Mouse (Mus musculus) ES-Bruce4 (cell line): ENCODE results near the gene Spdya. TPM values are rescaled to one million over a fixed set of nuclear protein-coding genes. Genes with fewer than 3 reads are reported as not detected.
A peak's percentile ranks its signal among the peaks of the same experiment; 100 is the strongest.

ENCODE experiments used
- H3K27ac ChIP-seq: 2 replicates; pipeline ENCODE4 v1.5.1; 2012; ENCODE audit warnings: low read length, inconsistent platforms; ENCODE audit not compliant: insufficient read depth
- H3K27me3 ChIP-seq: 2 replicates; pipeline ENCODE4 v1.6.1; 2012; ENCODE audit warnings: mild to moderate bottlenecking, low read length, inconsistent platforms; ENCODE audit not compliant: control insufficient read depth, poor library complexity, insufficient read depth, severe bottlenecking
- H3K36me3 ChIP-seq: 2 replicates; pipeline ENCODE4 v1.6.1; 2012; ENCODE audit warnings: inconsistent platforms, mild to moderate bottlenecking, low read length, moderate library complexity; ENCODE audit not compliant: control insufficient read depth, poor library complexity, insufficient read depth, severe bottlenecking
- H3K4me1 ChIP-seq: one replicate; pipeline ENCODE4 v1.8.1; 2011; ENCODE audit warnings: low read length; ENCODE audit not compliant: control insufficient read depth, insufficient read depth
- H3K4me3 ChIP-seq: 2 replicates; pipeline ENCODE4 v1.5.1; 2011; ENCODE audit warnings: low read depth, mild to moderate bottlenecking, low read length
- H3K9ac ChIP-seq: 2 replicates; pipeline ENCODE4 v1.6.1; 2012; ENCODE audit warnings: low read depth, mild to moderate bottlenecking, inconsistent platforms; ENCODE audit not compliant: poor library complexity, severe bottlenecking
- H3K9me3 ChIP-seq: replicated peaks from 2 replicates; pipeline ENCODE4 v1.6.1; 2012; ENCODE audit warnings: mild to moderate bottlenecking, low read length, inconsistent platforms; ENCODE audit not compliant: control insufficient read depth, poor library complexity, insufficient read depth, severe bottlenecking
- CTCF ChIP-seq: IDR thresholded peaks from one replicate; pipeline ENCODE4 v1.8.1; 2011; ENCODE audit warnings: low read depth, low read length
- EP300 ChIP-seq: IDR thresholded peaks from 2 replicates; pipeline ENCODE4 v1.6.1; 2011; ENCODE audit warnings: low read depth, low read length; ENCODE audit not compliant: insufficient read depth
- POLR2A ChIP-seq: IDR thresholded peaks from one replicate; pipeline ENCODE4 v1.8.1; 2011; ENCODE audit warnings: low read length; ENCODE audit not compliant: insufficient read depth
- polyA plus RNA-seq: library from polyadenylated mRNA; stranded (reverse); fragments of >200 nt; gene quantifications from 2 replicates; pipeline ENCODE4 v1.2.4, GENCODE M21; 2011; ENCODE audit warnings: low read depth; ENCODE audit not compliant: missing spikeins, insufficient read depth, insufficient read length

Gene Spdya
- polyA plus RNA-seq, 1 experiment = not detected

DNA sequence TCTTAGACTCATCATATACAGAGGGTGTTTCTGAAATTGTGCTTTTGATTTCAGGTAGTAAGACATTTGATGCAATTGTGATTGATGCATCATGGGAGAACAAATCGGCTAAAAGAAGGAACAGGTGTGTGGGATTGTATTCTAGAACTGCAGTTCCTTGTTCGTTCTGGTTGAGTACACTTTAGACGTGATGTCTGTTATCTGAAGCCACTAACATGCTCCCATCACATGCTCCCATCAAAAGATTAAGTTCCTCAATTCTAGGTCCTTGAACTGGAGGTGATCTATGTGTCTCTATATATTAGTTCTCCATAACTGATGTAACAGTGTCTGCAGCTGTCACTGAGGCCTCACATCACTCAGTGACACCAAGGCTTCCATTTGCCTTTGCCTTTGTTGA lies 14.7 kb upstream of the Spdya start:
- H3K9me3 ChIP-seq = no peaks in the 10 kb centered on the region
- no peaks in the 10 kb centered on the region for H3K27me3 ChIP-seq

GRCm38 (mm10) chr17:71548586-71548985 lies 3.3 kb upstream of the Spdya start:
- Histone ChIP-seq H3K9ac (no peak overlapping the region), H3K4me3 (no peak overlapping the region), H3K27ac (no peak overlapping the region), H3K27me3 (peaks cover 2% of the 10 kb centered on the region; the same call in 1 of the 2 replicates), H3K9me3 (no peaks in the 10 kb centered on the region), H3K36me3 (no peaks in the 10 kb centered on the region), H3K4me1 (no peaks in the 10 kb centered on the region)
- TF ChIP-seq POLR2A (no peak), EP300 (no peak), CTCF (no peak)

More for the DNA sequence above, 14.7 kb upstream of the Spdya start:
- H3K4me3 ChIP-seq = no peak overlapping the region
- no peaks in the 10 kb centered on the region for H3K4me1 ChIP-seq
- TF ChIP-seq EP300 (no peak), CTCF (no peak), POLR2A (no peak)
- no peak overlapping the region for H3K27ac ChIP-seq
- H3K9ac ChIP-seq = no peak overlapping the region
- no peaks in the 10 kb centered on the region for H3K36me3 ChIP-seq

DNA sequence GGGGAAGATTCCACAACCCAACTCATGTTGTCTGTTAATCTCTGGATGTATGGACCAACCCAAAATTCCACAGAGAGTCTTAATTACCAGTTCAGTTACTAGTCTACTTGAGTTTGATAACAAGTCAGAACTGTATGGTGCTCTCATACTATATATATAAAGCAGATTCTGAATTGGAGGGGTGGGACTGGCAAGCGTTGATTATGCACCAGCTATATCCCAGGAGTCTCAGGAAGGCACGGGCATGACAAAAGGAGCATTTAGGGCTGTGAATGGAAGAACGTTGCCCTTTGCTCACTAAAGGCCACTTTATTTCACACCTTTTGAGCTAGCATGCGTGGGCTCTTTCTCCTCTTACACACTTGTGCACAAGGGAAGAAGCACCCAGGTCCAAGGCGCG lies 511 bp upstream of the Spdya start:
- Histone ChIP-seq H3K4me3 (peak overlapping the region; percentile 52), H3K36me3 (no peaks in the 10 kb centered on the region), H3K9ac (peak overlapping the region; percentile 64; the same call in 1 of the 2 replicates), H3K9me3 (no peaks in the 10 kb centered on the region), H3K4me1 (no peaks in the 10 kb centered on the region), H3K27ac (no peak overlapping the region), H3K27me3 (peaks cover 2% of the 10 kb centered on the region; the same call in 1 of the 2 replicates)
- TF ChIP-seq CTCF = no peak

- H3K27ac ChIP-seq = no peak overlapping the region
- peaks cover 2% of the 10 kb centered on the region; the same call in 1 of the 2 replicates for H3K27me3 ChIP-seq
- H3K36me3 ChIP-seq = no peaks in the 10 kb centered on the region
- TF ChIP-seq POLR2A (no peak), CTCF (no peak), EP300 (no peak)
- no peak overlapping the region for H3K9ac ChIP-seq
- H3K4me3 ChIP-seq = no peak overlapping the region
- no peaks in the 10 kb centered on the region for H3K4me1 ChIP-seq
- no peaks in the 10 kb centered on the region for H3K9me3 ChIP-seq
Measured at GRCm38 (mm10) chr17:71552901-71553300, 1.0 kb downstream of the Spdya start.

DNA sequence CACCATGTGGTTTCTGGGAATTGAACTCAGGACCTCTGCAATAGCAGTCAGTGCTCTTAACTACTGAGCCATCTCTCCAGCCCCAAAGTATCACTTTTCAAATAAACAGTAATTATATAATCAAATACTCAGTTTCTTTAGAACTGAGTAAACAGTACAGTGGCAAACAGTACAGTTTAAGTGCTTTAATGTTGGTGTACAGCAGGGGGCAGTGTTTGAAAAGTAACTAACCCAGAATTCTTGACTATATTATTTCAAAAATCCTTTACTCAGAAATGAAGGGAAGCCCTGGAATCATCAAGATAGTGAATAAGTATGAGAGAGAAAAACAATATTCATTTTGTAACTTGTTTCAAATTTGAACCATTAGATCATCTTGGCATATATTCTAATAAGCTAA lies 9.8 kb downstream of the Spdya start:
- no peak overlapping the region for H3K27ac ChIP-seq
- no peak for TF ChIP-seq CTCF
- no peak for TF ChIP-seq POLR2A
- no peaks in the 10 kb centered on the region for H3K4me1 ChIP-seq
- H3K36me3 ChIP-seq = no peaks in the 10 kb centered on the region
- H3K27me3 ChIP-seq = no peaks in the 10 kb centered on the region
- no peak overlapping the region for H3K4me3 ChIP-seq
- H3K9ac ChIP-seq = no peak overlapping the region
- no peaks in the 10 kb centered on the region for H3K9me3 ChIP-seq

- TF ChIP-seq EP300 (no peak), CTCF (no peak), POLR2A (no peak)
- H3K9ac ChIP-seq = no peak overlapping the region
- no peak overlapping the region for H3K27ac ChIP-seq
Measured at GRCm38 (mm10) chr17:71579176-71579705, 27.4 kb downstream of the Spdya start.

More at GRCm38 (mm10) chr17:71579176-71579705, 27.4 kb downstream of the Spdya start:
- H3K27me3 ChIP-seq = no peaks in the 10 kb centered on the region
- no peak overlapping the region for H3K4me3 ChIP-seq
- no peaks in the 10 kb centered on the region for H3K9me3 ChIP-seq
- no peaks in the 10 kb centered on the region for H3K36me3 ChIP-seq
- no peaks in the 10 kb centered on the region for H3K4me1 ChIP-seq
